Mouse (Mus musculus) bone marrow macrophage, adult 2 months (primary cell): ENCODE measurements at regions not wholly inside any gene's neighbourhood (a gene's known extent, or its start where the extent isn't known, plus 50 kb on each side); places are given as distances from the start of the nearest gene placed in this dataset.

ENCODE experiments used
- CTCF ChIP-seq: IDR thresholded peaks from 2 replicates; pipeline ENCODE4 v1.5.1; 2012; ENCODE audit warnings: low read depth, mild to moderate bottlenecking, low read length, moderate library complexity
- POLR2A ChIP-seq: IDR thresholded peaks from 2 replicates; pipeline ENCODE4 v1.6.1; 2012; ENCODE audit warnings: mild to moderate bottlenecking, low read depth, low read length, borderline replicate concordance

GRCm38 (mm10) chr15:42372704-42373286 lies 2238.6 kb downstream of the 9330182O14Rik start:
- no peak for TF ChIP-seq CTCF
- TF ChIP-seq POLR2A = no peak
